Mouse (Mus musculus) cerebellum, adult 2 months (tissue): ENCODE measurements around the gene Mars. TPM values are rescaled to one million over a fixed set of nuclear protein-coding genes. Genes with fewer than 3 reads are reported as not detected.

Source experiments
- DNase-seq, 2 experiments: peaks; one replicate each; pipeline ENCODE4 v3.0.0; 2021
- H3K27ac ChIP-seq: fragments of 200-500 bp; 2 replicates; pipeline ENCODE4 v1.5.1; 2012; ENCODE audit warnings: low read length, control low read depth, inconsistent platforms; ENCODE audit not compliant: insufficient read depth
- H3K27me3 ChIP-seq: fragments of 200-500 bp; 2 replicates; pipeline ENCODE4 v1.6.1; 2012; ENCODE audit warnings: inconsistent platforms, mild to moderate bottlenecking, low read length, moderate library complexity; ENCODE audit not compliant: control insufficient read depth, insufficient read depth
- H3K4me1 ChIP-seq: fragments of 200-500 bp; 2 replicates; pipeline ENCODE4 v1.6.1; 2011; ENCODE audit warnings: low read length; ENCODE audit not compliant: control insufficient read depth, insufficient read depth
- H3K4me3 ChIP-seq: fragments of 200-500 bp; replicated peaks from 2 replicates; pipeline ENCODE3; 2011; ENCODE audit warnings: mild to moderate bottlenecking, low read depth, low read length, control low read depth; ENCODE audit not compliant: insufficient read depth
- CTCF ChIP-seq: fragments of 200-500 bp; IDR thresholded peaks from 2 replicates; pipeline ENCODE4 v1.5.1; 2011; ENCODE audit warnings: low read depth, mild to moderate bottlenecking, control low read depth, low read length, moderate library complexity, borderline replicate concordance; ENCODE audit not compliant: insufficient read depth
- POLR2A ChIP-seq: fragments of 200-500 bp; IDR thresholded peaks from 2 replicates; pipeline ENCODE4 v1.6.1; 2011; ENCODE audit warnings: low read length, control low read depth, borderline replicate concordance; ENCODE audit not compliant: insufficient read depth
- WGBS: fragments of 180-500 bp; shearing (Covaris S2); methylation state at CpG from one replicate; pipeline ENCODE4 v1.1.7; 2018; 5-methylcytosine and 5-hydroxymethylcytosine counted together
- polyA plus RNA-seq: library from polyadenylated mRNA; depleted of rRNA; stranded (reverse); fragments of >200 nt; gene quantifications from 2 replicates; pipeline ENCODE4 v1.2.3, GENCODE M21; 2012

Mars gene
- polyA plus RNA-seq, 1 experiment: 81.6 TPM

- peak overlapping the region; percentile 96 for H3K27ac ChIP-seq
- under 1% methylated on average over 15 of the region's 15 CpGs for WGBS
- peaks cover 17% of the 10 kb centered on the region; the same call in 1 of the 2 replicates for H3K4me1 ChIP-seq
- no peaks in the 10 kb centered on the region for H3K27me3 ChIP-seq
- DNase-seq: peak; percentile 84 to 85
- H3K4me3 ChIP-seq: peak overlapping the region; percentile 78
- TF ChIP-seq POLR2A: peak; percentile 17; the same call in 1 of the 2 replicates
- no peak for TF ChIP-seq CTCF
These were observed 21.9 kb downstream of the Mars start for GRCm38 (mm10) chr10:127289573-127290191.

GRCm38 (mm10) chr10:127288800-127289572, 22.6 kb downstream of the Mars start, which contains the start of gene Mbd6:
Mbd6 (minus strand) TSS chr10:127289018.
- TF ChIP-seq POLR2A (0 out of 2 replicates have a peak, but pooled peaks have one; percentile 33), CTCF (no peak)
- under 1% methylated on average over 56 of the region's 65 CpGs for WGBS
- peak; percentile 92 to 93 for DNase-seq
- Histone ChIP-seq H3K4me3 (peak within 1 kb of the TSS; percentile 78), H3K4me1 (peaks cover 20% of the 10 kb centered on the region; the same call in 1 of the 2 replicates), H3K27ac (peak within 1 kb of the TSS; percentile 96), H3K27me3 (no peaks in the 10 kb centered on the region)

GRCm38 (mm10) chr10:127288328-127288799, 23.2 kb downstream of the Mars start:
- H3K27me3 ChIP-seq: no peaks in the 10 kb centered on the region
- no peak for DNase-seq
- peaks cover 20% of the 10 kb centered on the region; the same call in 1 of the 2 replicates for H3K4me1 ChIP-seq
- TF ChIP-seq POLR2A: no peak
- TF ChIP-seq CTCF: no peak
- H3K27ac ChIP-seq: peak overlapping the region; percentile 55; the same call in 1 of the 2 replicates
- peak overlapping the region; percentile 60 for H3K4me3 ChIP-seq
- under 1% methylated on average over 26 of the region's 28 CpGs for WGBS

- H3K4me3 ChIP-seq: peak overlapping the region; percentile 60
- TF ChIP-seq POLR2A (no peak), CTCF (no peak)
- peak overlapping the region; percentile 18; the same call in 1 of the 2 replicates for H3K27ac ChIP-seq
- peak in 1 of 2 experiments; percentile 29 for DNase-seq
- no peaks in the 10 kb centered on the region for H3K27me3 ChIP-seq
- 0% methylated on average over 3 of the region's 3 CpGs for WGBS
- H3K4me1 ChIP-seq: peaks cover 20% of the 10 kb centered on the region; the same call in 1 of the 2 replicates
These were observed 23.7 kb downstream of the Mars start for GRCm38 (mm10) chr10:127287936-127288293.

GRCm38 (mm10) chr10:127287271-127287935, 24.2 kb downstream of the Mars start:
- 25% methylated on average over 15 of the region's 15 CpGs for WGBS
- peaks cover 20% of the 10 kb centered on the region; the same call in 1 of the 2 replicates for H3K4me1 ChIP-seq
- peak overlapping the region; percentile 60 for H3K4me3 ChIP-seq
- H3K27ac ChIP-seq: 0 out of 2 replicates have a peak overlapping the region, but pooled peaks have one; percentile 18
- no peaks in the 10 kb centered on the region for H3K27me3 ChIP-seq
- TF ChIP-seq CTCF (no peak), POLR2A (no peak)
- DNase-seq: peak in 1 of 2 experiments; percentile 36

GRCm38 (mm10) chr10:127286730-127287129, 24.9 kb downstream of the Mars start:
- peak overlapping the region; percentile 60 for H3K4me3 ChIP-seq
- WGBS: 11% methylated on average over 7 of the region's 7 CpGs
- TF ChIP-seq POLR2A: no peak
- TF ChIP-seq CTCF: no peak
- H3K27ac ChIP-seq: no peak overlapping the region
- peak; percentile 29 to 43 for DNase-seq
- no peaks in the 10 kb centered on the region for H3K27me3 ChIP-seq
- H3K4me1 ChIP-seq: peaks cover 20% of the 10 kb centered on the region; the same call in 1 of the 2 replicates

GRCm38 (mm10) chr10:127286194-127286593, 25.4 kb downstream of the Mars start:
- Histone ChIP-seq H3K27ac (no peak overlapping the region), H3K4me3 (no peak overlapping the region), H3K27me3 (no peaks in the 10 kb centered on the region), H3K4me1 (peaks cover 23% of the 10 kb centered on the region)
- peak in 1 of 2 experiments; percentile 26 for DNase-seq
- TF ChIP-seq CTCF (no peak), POLR2A (no peak)
- WGBS: 35% methylated on average over 7 of the region's 7 CpGs
